Mouse (Mus musculus): ENCODE data around the gene Ackr4. TPM values are rescaled to one million over a fixed set of nuclear protein-coding genes. Genes with fewer than 3 reads are reported as not detected.

Ackr4 gene
- polyA plus RNA-seq, 1 experiment from 2014 or later: 0.39 TPM

GRCm38 (mm10) chr9:104107482-104107881, 19.3 kb downstream of the Ackr4 start:
- ATAC-seq (ENCODE audit: insufficient read depth): no peak; the same call in 1 of the 2 replicates
- H3K27ac ChIP-seq (ENCODE audit: low read depth): no peak overlapping the region
- TF ChIP-seq CTCF (IDR thresholded peaks at IDR 0.05; ENCODE audit: low read depth): no peak
- no peaks in the 10 kb centered on the region for H3K36me3 ChIP-seq (ENCODE audit: insufficient read depth)
- no peaks in the 10 kb centered on the region for H3K27me3 ChIP-seq (ENCODE audit: insufficient read depth, low read length)
- H3K4me1 ChIP-seq (ENCODE audit: insufficient read depth): no peaks in the 10 kb centered on the region
- no peaks in the 10 kb centered on the region; the same call in 1 of the 2 replicates for H3K9me3 ChIP-seq (ENCODE audit: low read depth, low read length)
- H3K9ac ChIP-seq: no peak overlapping the region
- H3K4me3 ChIP-seq (ENCODE audit: low read depth, low read length): no peak overlapping the region
- WGBS: 23% methylated on average over 6 of the region's 6 CpGs
- no peak overlapping the region for H3K4me2 ChIP-seq
- no peak for DNase-seq

DNA sequence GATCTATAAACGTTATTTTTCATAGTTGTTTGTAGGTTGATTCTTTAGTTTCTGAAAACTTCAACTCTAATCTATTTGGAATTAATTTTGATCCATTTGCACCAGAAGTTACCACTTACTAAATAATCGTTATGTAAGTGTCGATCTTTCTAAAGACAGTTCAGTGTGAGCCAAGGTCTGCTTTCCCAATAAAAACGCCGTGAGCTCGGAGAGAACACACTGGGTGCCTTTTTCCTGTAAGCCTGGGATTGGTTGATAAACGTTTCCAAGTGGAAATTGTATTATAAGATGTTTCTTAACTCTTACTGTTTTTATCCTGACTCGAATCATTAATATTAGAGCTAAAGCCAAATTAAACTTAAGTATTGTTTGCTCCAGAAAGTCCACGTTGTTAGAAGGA, 19.8 kb downstream of the Ackr4 start:
- H3K27ac ChIP-seq (ENCODE audit: low read depth): no peak overlapping the region
- no peaks in the 10 kb centered on the region for H3K27me3 ChIP-seq (ENCODE audit: insufficient read depth, low read length)
- ATAC-seq (ENCODE audit: insufficient read depth) (no peak), DNase-seq (no peak)
- no peak overlapping the region for H3K9ac ChIP-seq
- H3K36me3 ChIP-seq (ENCODE audit: insufficient read depth): no peaks in the 10 kb centered on the region
- no peaks in the 10 kb centered on the region for H3K4me1 ChIP-seq (ENCODE audit: insufficient read depth)
- H3K9me3 ChIP-seq (ENCODE audit: low read depth, low read length): no peaks in the 10 kb centered on the region; the same call in 1 of the 2 replicates
- TF ChIP-seq CTCF (IDR thresholded peaks at IDR 0.05; ENCODE audit: low read depth): no peak
- H3K4me3 ChIP-seq (ENCODE audit: low read depth, low read length): no peak overlapping the region
- H3K4me2 ChIP-seq: no peak overlapping the region
- 64% methylated on average over 9 of the region's 9 CpGs for WGBS

GRCm38 (mm10) chr9:104104986-104105385, 21.7 kb downstream of the Ackr4 start:
- no peak for ATAC-seq (ENCODE audit: insufficient read depth)
- no peaks in the 10 kb centered on the region for H3K27me3 ChIP-seq (ENCODE audit: insufficient read depth, low read length)
- no peak overlapping the region for H3K27ac ChIP-seq (ENCODE audit: low read depth)
- 84% methylated on average over 2 of the region's 2 CpGs for WGBS
- no peaks in the 10 kb centered on the region for H3K9me3 ChIP-seq (ENCODE audit: low read depth, low read length)
- DNase-seq: no peak
- H3K4me3 ChIP-seq (ENCODE audit: low read depth, low read length): no peak overlapping the region
- H3K4me2 ChIP-seq: no peak overlapping the region
- H3K4me1 ChIP-seq (ENCODE audit: insufficient read depth): no peaks in the 10 kb centered on the region
- no peak for TF ChIP-seq CTCF (IDR thresholded peaks at IDR 0.05; ENCODE audit: low read depth)
- H3K9ac ChIP-seq: no peak overlapping the region
- H3K36me3 ChIP-seq (ENCODE audit: insufficient read depth): no peaks in the 10 kb centered on the region

DNA sequence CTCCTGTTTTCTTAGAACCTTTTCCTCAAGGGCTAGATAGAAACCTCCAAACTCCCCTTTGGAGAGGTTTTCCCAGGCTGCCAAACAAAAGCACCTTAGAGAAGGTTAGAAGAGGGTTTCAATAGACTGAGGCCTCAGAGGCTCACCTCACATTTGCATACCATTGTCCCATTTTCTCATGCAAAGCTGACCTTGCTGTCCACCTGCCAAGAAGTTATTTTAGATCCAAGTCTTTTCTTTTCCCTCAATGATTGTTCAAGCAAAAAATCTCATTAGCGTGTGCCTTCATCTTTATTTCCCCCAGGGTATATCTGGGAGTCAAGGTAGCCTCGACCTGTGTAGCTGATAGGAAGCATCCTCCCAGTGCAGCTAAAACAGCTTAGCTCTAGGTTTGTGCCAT, 23.8 kb downstream of the Ackr4 start:
- H3K4me3 ChIP-seq (ENCODE audit: low read depth, low read length): no peak overlapping the region
- no peak overlapping the region for H3K27ac ChIP-seq (ENCODE audit: low read depth)
- WGBS: 43% methylated on average over 2 of the region's 2 CpGs
- H3K4me1 ChIP-seq (ENCODE audit: insufficient read depth): no peaks in the 10 kb centered on the region
- ATAC-seq (ENCODE audit: insufficient read depth) (no peak), DNase-seq (no peak)
- H3K36me3 ChIP-seq (ENCODE audit: insufficient read depth): no peaks in the 10 kb centered on the region
- no peaks in the 10 kb centered on the region for H3K9me3 ChIP-seq (ENCODE audit: low read depth, low read length)
- no peaks in the 10 kb centered on the region for H3K27me3 ChIP-seq (ENCODE audit: insufficient read depth, low read length)
- TF ChIP-seq CTCF (IDR thresholded peaks at IDR 0.05; ENCODE audit: low read depth): no peak
- H3K9ac ChIP-seq: no peak overlapping the region
- no peak overlapping the region for H3K4me2 ChIP-seq

DNA sequence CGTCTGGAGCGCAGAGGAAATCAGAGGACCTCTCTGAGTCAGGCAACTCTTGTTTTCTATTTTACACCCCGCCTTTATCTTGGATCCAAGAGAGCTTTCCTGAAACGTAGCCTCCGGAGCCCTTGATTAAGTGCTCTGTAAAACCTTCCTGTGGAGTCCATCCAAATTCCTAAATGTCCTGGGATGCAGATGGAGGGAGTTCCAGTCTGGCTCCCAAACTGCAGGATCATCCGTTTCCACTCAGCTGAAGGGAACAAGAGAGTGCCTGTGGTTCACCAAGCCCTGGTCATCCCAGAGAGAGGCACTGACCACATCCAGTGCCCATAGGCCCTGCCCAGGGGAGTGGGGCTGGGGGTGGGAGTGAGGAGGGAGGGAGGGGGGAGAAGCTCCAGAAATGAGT, 24.4 kb downstream of the Ackr4 start:
- Histone ChIP-seq H3K36me3 (ENCODE audit: insufficient read depth) (no peaks in the 10 kb centered on the region), H3K9ac (no peak overlapping the region), H3K4me2 (no peak overlapping the region), H3K9me3 (ENCODE audit: low read depth, low read length) (no peaks in the 10 kb centered on the region), H3K27ac (ENCODE audit: low read depth) (no peak overlapping the region), H3K4me3 (ENCODE audit: low read depth, low read length) (no peak overlapping the region), H3K4me1 (ENCODE audit: insufficient read depth) (no peaks in the 10 kb centered on the region), H3K27me3 (ENCODE audit: insufficient read depth, low read length) (no peaks in the 10 kb centered on the region)
- DNase-seq (peak; percentile 32), ATAC-seq (ENCODE audit: insufficient read depth) (peak; percentile 24; the same call in 1 of the 2 replicates)
- 35% methylated on average over 6 of the region's 6 CpGs for WGBS
- TF ChIP-seq CTCF (IDR thresholded peaks at IDR 0.05; ENCODE audit: low read depth): no peak

DNA sequence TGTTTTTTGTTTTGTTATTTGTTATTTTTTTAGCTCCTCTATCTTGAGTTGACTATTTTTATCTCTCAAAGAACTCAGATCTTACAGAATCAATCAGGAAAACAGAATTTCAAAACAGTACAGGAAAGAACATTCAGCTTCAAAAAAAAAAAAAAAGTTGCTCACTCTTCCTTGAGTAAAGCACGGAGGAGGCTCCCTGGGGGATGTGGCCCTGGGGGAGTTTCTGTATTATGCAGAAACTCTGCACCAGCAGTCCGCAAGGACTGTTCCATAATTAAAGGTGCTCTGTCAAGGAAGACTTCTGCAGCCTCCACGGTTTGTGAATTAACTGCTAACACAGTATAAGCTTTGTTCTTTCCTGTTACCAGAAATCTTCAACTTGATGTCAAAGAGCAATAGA, 25.3 kb downstream of the Ackr4 start:
- no peaks in the 10 kb centered on the region for H3K36me3 ChIP-seq (ENCODE audit: insufficient read depth)
- H3K9me3 ChIP-seq (ENCODE audit: low read depth, low read length): no peaks in the 10 kb centered on the region
- no peaks in the 10 kb centered on the region for H3K27me3 ChIP-seq (ENCODE audit: insufficient read depth, low read length)
- no peak for TF ChIP-seq CTCF (IDR thresholded peaks at IDR 0.05; ENCODE audit: low read depth)
- no peak overlapping the region for H3K4me3 ChIP-seq (ENCODE audit: low read depth, low read length)
- DNase-seq (no peak), ATAC-seq (ENCODE audit: insufficient read depth) (no peak)
- H3K4me2 ChIP-seq: no peak overlapping the region
- H3K9ac ChIP-seq: no peak overlapping the region
- 43% methylated on average over 3 of the region's 3 CpGs for WGBS
- no peak overlapping the region for H3K27ac ChIP-seq (ENCODE audit: low read depth)
- no peaks in the 10 kb centered on the region for H3K4me1 ChIP-seq (ENCODE audit: insufficient read depth)

GRCm38 (mm10) chr9:104100822-104101221, 25.9 kb downstream of the Ackr4 start:
- H3K9ac ChIP-seq: no peak overlapping the region
- 53% methylated on average over 7 of the region's 7 CpGs for WGBS
- DNase-seq (no peak), ATAC-seq (ENCODE audit: insufficient read depth) (no peak)
- no peak overlapping the region for H3K4me3 ChIP-seq (ENCODE audit: low read depth, low read length)
- no peak overlapping the region for H3K27ac ChIP-seq (ENCODE audit: low read depth)
- no peak for TF ChIP-seq CTCF (IDR thresholded peaks at IDR 0.05; ENCODE audit: low read depth)
- no peak overlapping the region for H3K4me2 ChIP-seq
- no peaks in the 10 kb centered on the region for H3K9me3 ChIP-seq (ENCODE audit: low read depth, low read length)
- no peaks in the 10 kb centered on the region for H3K4me1 ChIP-seq (ENCODE audit: insufficient read depth)
- H3K27me3 ChIP-seq (ENCODE audit: insufficient read depth, low read length): no peaks in the 10 kb centered on the region
- no peaks in the 10 kb centered on the region for H3K36me3 ChIP-seq (ENCODE audit: insufficient read depth)

DNA sequence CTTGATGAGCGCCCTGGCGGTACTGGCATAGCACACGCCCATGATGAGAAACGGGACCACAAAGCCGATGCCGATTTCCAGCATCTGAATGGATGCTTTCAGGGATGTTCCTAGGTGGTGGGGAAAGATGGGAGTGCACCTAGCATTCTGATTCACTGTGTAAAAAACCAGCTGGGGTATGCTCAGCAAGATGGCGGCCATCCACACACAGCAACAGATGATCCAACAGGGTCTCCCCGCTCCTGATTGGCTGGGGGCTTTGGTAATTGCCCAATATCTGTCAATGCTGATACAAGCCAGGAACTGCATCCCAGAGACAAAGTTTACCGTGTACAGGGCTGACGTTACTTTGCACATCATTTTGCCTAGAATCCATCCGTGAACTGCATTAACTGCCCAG, 27.7 kb downstream of the Ackr4 start:
- ATAC-seq (ENCODE audit: insufficient read depth) (no peak), DNase-seq (no peak)
- Histone ChIP-seq H3K4me2 (no peak overlapping the region), H3K4me3 (ENCODE audit: low read depth, low read length) (no peak overlapping the region), H3K27me3 (ENCODE audit: insufficient read depth, low read length) (no peaks in the 10 kb centered on the region), H3K9me3 (ENCODE audit: low read depth, low read length) (no peaks in the 10 kb centered on the region), H3K4me1 (ENCODE audit: insufficient read depth) (no peaks in the 10 kb centered on the region), H3K9ac (no peak overlapping the region), H3K36me3 (ENCODE audit: insufficient read depth) (no peaks in the 10 kb centered on the region), H3K27ac (ENCODE audit: low read depth) (no peak overlapping the region)
- TF ChIP-seq CTCF (IDR thresholded peaks at IDR 0.05; ENCODE audit: low read depth): no peak
- WGBS: 89% methylated on average over 11 of the region's 11 CpGs

Measured in lung, embryonic 14.5 days (tissue).